Mouse (Mus musculus) urinary bladder, postnatal 36 days (tissue): ENCODE data around the gene Dqx1.

Experiments used
- DNase-seq, 2 experiments: peaks; one replicate each; pipeline ENCODE4 v3.0.0; 2022; ENCODE audit warnings: low spot score in 2 of 2, mixed read lengths in 1 of 2

Gene Dqx1

GRCm38 (mm10) chr6:83107566-83108400 lies 50.1 kb downstream of the Dqx1 start:
- peak; percentile 59 to 73 for DNase-seq

GRCm38 (mm10) chr6:83108762-83109668 lies 51.4 kb downstream of the Dqx1 start, which contains the start of gene Mrpl53:
Gene Mrpl53, plus strand, starts transcription at chr6:83109040.
- DNase-seq = peak; percentile 76 to 82

- no peak for DNase-seq
Observed at GRCm38 (mm10) chr6:83111510-83112136, 54.0 kb downstream of the Dqx1 start.

GRCm38 (mm10) chr6:83115011-83115671 lies 57.5 kb downstream of the Dqx1 start, which contains the start of gene Mogs:
Gene Mogs, plus strand, starts transcription at chr6:83115496.
- DNase-seq = peak; percentile 92 to 95

- no peak for DNase-seq
Observed at GRCm38 (mm10) chr6:83115682-83116372, 58.2 kb downstream of the Dqx1 start.

GRCm38 (mm10) chr6:83116373-83117164 lies 58.9 kb downstream of the Dqx1 start:
- DNase-seq = no peak
